Mouse (Mus musculus) bone marrow macrophage, adult 2 months (primary cell): Measurements from ENCODE around the gene Tmem88. TPM values are rescaled to one million over a fixed set of nuclear protein-coding genes. Genes with fewer than 3 reads are reported as not detected.

ENCODE experiments used
- H3K27ac ChIP-seq: 2 replicates; pipeline ENCODE4 v1.5.1; 2012; ENCODE audit warnings: low read depth, low read length; ENCODE audit not compliant: insufficient read depth
- H3K4me1 ChIP-seq: 2 replicates; pipeline ENCODE4 v1.6.1; 2012; ENCODE audit warnings: low read length; ENCODE audit not compliant: control insufficient read depth, insufficient read depth
- H3K4me3 ChIP-seq: 2 replicates; pipeline ENCODE4 v1.5.1; 2012; ENCODE audit warnings: mild to moderate bottlenecking, low read length, moderate library complexity; ENCODE audit not compliant: insufficient read depth
- CTCF ChIP-seq: IDR thresholded peaks from 2 replicates; pipeline ENCODE4 v1.5.1; 2012; ENCODE audit warnings: low read depth, mild to moderate bottlenecking, low read length, moderate library complexity
- POLR2A ChIP-seq: IDR thresholded peaks from 2 replicates; pipeline ENCODE4 v1.6.1; 2012; ENCODE audit warnings: mild to moderate bottlenecking, low read depth, low read length, borderline replicate concordance
- polyA plus RNA-seq: library from polyadenylated mRNA; stranded (reverse); fragments of >200 nt; gene quantifications from 2 replicates; pipeline ENCODE4 v1.2.4, GENCODE M21; 2012; ENCODE audit not compliant: missing spikeins, insufficient read depth, insufficient read length

Gene Tmem88
- polyA plus RNA-seq, 1 experiment = not detected

DNA sequence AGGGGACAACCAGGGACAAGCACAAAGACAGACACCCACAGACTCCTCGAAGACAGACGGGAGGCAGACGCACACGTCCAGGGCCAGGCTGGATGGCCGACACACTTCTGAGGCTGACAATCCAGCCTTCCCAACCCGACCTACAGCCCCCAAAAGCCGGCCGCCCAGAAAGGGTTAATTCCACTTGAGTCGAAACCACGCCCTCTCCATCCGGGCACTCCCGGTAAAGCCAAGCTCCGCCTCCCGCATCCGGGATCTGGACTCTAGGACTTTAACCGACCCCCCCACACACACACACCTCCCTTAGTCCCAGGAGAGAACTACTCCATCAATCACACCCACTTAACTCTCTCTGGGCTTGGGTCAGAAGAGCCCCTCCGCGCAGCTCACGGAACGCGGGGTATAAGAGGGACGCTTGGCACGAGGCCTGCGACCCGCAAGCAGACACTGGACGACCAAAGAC is 13.1 kb upstream of the Tmem88 start:
- Histone ChIP-seq H3K4me1 (peaks cover 29% of the 10 kb centered on the region), H3K4me3 (peak overlapping the region; percentile 82), H3K27ac (peak overlapping the region; percentile 87)
- TF ChIP-seq POLR2A (no peak; the same call in 1 of the 2 replicates), CTCF (no peak)

- H3K27ac ChIP-seq = peak overlapping the region; percentile 88
Measured at GRCm38 (mm10) chr11:69410310-69411072, 12.5 kb upstream of the Tmem88 start.

GRCm38 (mm10) chr11:69410045-69410309 is 11.9 kb upstream of the Tmem88 start:
- Histone ChIP-seq H3K4me3 (peak overlapping the region; percentile 79), H3K4me1 (peaks cover 25% of the 10 kb centered on the region), H3K27ac (peak overlapping the region; percentile 88)
- TF ChIP-seq POLR2A = no peak
- no peak for TF ChIP-seq CTCF

More at GRCm38 (mm10) chr11:69410310-69411072, 12.5 kb upstream of the Tmem88 start:
- TF ChIP-seq POLR2A (no peak), CTCF (no peak)
- H3K4me1 ChIP-seq = peaks cover 29% of the 10 kb centered on the region
- H3K4me3 ChIP-seq = peak overlapping the region; percentile 82

DNA sequence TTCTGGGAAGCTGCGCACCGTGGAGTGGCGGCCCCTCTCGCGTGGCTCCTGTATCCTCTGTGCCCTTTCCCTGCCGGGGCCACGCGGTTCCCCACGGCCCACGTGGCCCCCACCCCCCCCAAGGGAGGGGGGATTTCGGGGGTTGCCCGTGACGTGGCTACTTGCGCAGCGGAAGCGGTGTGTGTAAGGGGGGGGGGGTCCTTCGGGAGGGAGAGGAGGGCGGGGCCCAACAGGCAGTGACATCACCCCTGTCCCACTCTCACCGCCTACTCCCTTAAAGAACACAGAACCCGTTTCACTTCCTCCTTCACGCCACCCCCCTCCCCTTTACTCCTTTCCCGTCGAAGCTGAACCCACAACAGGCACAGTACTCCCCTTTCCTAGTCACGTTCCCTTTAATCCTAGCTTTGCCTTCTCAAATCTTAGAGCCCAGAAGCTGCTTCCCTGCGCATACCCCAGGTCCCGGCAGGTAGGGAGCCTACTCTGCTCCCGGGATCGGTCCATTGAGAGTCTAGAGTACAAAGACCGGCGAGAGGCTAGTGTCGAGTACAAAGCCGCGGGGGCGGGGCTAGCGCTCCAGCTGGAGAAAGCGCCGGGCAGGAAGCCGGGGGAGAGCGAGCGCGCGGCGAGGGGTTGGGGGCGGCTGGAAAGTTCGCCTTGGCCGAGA is 11.5 kb upstream of the Tmem88 start:
- H3K4me3 ChIP-seq = peak overlapping the region; percentile 79
- H3K4me1 ChIP-seq = peaks cover 22% of the 10 kb centered on the region
- H3K27ac ChIP-seq = peak overlapping the region; percentile 88
- TF ChIP-seq CTCF = no peak
- no peak for TF ChIP-seq POLR2A

DNA sequence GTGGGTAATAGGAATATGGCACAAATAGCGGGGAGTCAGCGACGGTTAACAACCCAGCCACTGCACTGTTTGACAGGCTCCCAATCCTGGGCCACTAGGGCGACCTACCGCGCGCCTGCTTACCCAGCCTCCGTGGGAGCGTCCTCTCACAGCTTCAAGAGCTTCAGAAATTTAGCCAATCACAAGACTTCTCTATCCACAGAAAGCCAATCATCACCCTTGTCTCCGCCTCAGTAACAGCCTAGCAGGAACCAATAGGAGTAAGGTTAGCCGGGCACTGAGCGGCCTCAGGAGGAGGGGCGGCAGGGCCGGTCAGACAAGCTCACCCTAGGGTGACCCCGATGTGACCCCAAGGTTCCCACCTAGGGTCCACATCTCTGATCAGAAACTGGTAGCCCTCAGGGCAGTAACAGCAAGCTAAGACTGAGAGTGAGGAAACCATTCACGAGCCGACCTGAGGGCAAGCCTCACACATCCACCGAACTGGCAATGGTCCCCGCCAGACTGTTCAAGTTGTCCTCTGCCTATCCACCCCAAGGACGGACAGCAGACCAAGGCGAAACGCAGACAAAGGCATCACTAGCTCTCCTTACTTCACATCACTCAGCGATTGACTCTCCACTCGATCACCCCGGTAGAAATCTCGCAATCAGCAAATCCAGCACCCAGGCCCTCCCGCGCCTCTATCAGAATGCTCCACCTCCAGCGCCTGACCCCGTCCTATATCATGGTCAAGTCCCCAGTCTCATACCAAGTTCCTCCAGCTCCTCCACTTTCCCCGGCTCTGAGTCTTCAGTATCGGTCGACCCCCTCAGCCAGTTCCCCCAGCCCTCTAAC is 10.7 kb upstream of the Tmem88 start:
- H3K4me1 ChIP-seq = peaks cover 15% of the 10 kb centered on the region
- TF ChIP-seq POLR2A (0 out of 2 replicates have a peak, but pooled peaks have one; percentile 22), CTCF (no peak)
- peak overlapping the region; percentile 80 for H3K27ac ChIP-seq
- peak overlapping the region; percentile 79 for H3K4me3 ChIP-seq

DNA sequence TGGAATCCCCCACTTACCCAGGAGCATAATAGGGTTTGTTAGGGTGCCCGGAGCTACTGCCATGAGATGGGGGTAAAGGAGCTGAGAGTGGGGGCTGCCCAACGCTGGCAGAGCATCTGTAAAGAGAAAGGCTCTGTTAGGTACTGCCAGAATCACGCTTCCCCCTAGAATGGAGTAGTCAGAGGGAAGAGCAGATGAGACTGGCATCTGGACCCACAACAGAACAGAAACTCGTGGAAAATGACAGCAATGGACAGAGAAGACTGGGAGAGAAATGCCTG is 9.6 kb upstream of the Tmem88 start:
- no peak for TF ChIP-seq POLR2A
- no peak for TF ChIP-seq CTCF
- Histone ChIP-seq H3K4me3 (no peak overlapping the region), H3K4me1 (peaks cover 13% of the 10 kb centered on the region), H3K27ac (no peak overlapping the region)

- TF ChIP-seq CTCF (no peak), POLR2A (no peak)
- no peak overlapping the region for H3K4me3 ChIP-seq
- H3K4me1 ChIP-seq = peaks cover 7% of the 10 kb centered on the region
- no peak overlapping the region for H3K27ac ChIP-seq
Measured at GRCm38 (mm10) chr11:69406867-69407723, 9.1 kb upstream of the Tmem88 start.

- no peak overlapping the region for H3K4me3 ChIP-seq
- H3K27ac ChIP-seq = no peak overlapping the region
- TF ChIP-seq POLR2A (no peak), CTCF (no peak)
- H3K4me1 ChIP-seq = 0 out of 2 replicates have a peak, but pooled peaks cover 4% of the 10 kb centered on the region
Measured at GRCm38 (mm10) chr11:69406282-69406681, 8.2 kb upstream of the Tmem88 start.
